Mouse (Mus musculus): ENCODE measurements around the gene Cdk12. TPM values are rescaled to one million over a fixed set of nuclear protein-coding genes. Genes with fewer than 3 reads are reported as not detected.

Cdk12 gene
- polyA plus RNA-seq, 1 experiment from 2014 or later, result 12.2 TPM

Small RNAs within 50 kb of the gene (microRNA-seq; reads per million reads assigned to microRNA genes)
- gene Gm27399 (ENCODE audit: borderline number of aligned reads) (not detected), gene Mir5119 (ENCODE audit: borderline number of aligned reads) (not detected)

Other genes with a start within 250 kb of the Cdk12 start
- gene Plxdc1, start 216.6 kb upstream of the Cdk12 start, polyA plus RNA-seq (2015; fragmentation: Nextera tagmentation; extraction: Ambion mirVana), result 36.6 and 42.0 TPM in 2 replicates
- 201 and 211 TPM in 2 replicates for gene Arl5c, start 206.9 kb upstream of the Cdk12 start, polyA plus RNA-seq (2015; fragmentation: Nextera tagmentation; extraction: Ambion mirVana)
- gene Cacnb1, start 180.0 kb upstream of the Cdk12 start, polyA plus RNA-seq (2015; fragmentation: Nextera tagmentation; extraction: Ambion mirVana), result 3.9 and 5.0 TPM in 2 replicates
- 1,510 and 1,580 TPM in 2 replicates for gene Rpl19, start 176.3 kb upstream of the Cdk12 start, polyA plus RNA-seq (2015; fragmentation: Nextera tagmentation; extraction: Ambion mirVana)
- 0.23 and 0.45 TPM in 2 replicates for gene Stac2, start 149.6 kb upstream of the Cdk12 start, polyA plus RNA-seq (2015; fragmentation: Nextera tagmentation; extraction: Ambion mirVana)
- 12.2 and 18.7 TPM in 2 replicates for gene Fbxl20, start 52.7 kb upstream of the Cdk12 start, polyA plus RNA-seq (2015; fragmentation: Nextera tagmentation; extraction: Ambion mirVana)
- 68.4 and 75.8 TPM in 2 replicates for gene Med1, start 9.8 kb upstream of the Cdk12 start, polyA plus RNA-seq (2015; fragmentation: Nextera tagmentation; extraction: Ambion mirVana)
- not detected in 2 replicates for gene Neurod2, start 126.6 kb downstream of the Cdk12 start, polyA plus RNA-seq (2015; fragmentation: Nextera tagmentation; extraction: Ambion mirVana)
- 2.7 and 3.1 TPM in 2 replicates for gene Ppp1r1b, start 145.3 kb downstream of the Cdk12 start, polyA plus RNA-seq (2015; fragmentation: Nextera tagmentation; extraction: Ambion mirVana)
- gene Stard3, start 155.3 kb downstream of the Cdk12 start, polyA plus RNA-seq (2015; fragmentation: Nextera tagmentation; extraction: Ambion mirVana), result 49.5 and 51.8 TPM in 2 replicates
- gene Tcap, start 180.8 kb downstream of the Cdk12 start, polyA plus RNA-seq (2015; fragmentation: Nextera tagmentation; extraction: Ambion mirVana), result 0.22 TPM in 1 of 2 replicates, not detected in the other
- gene Pnmt, start 183.4 kb downstream of the Cdk12 start, polyA plus RNA-seq (2015; fragmentation: Nextera tagmentation; extraction: Ambion mirVana), result 0.94 and 1.0 TPM in 2 replicates
- gene Pgap3, start 197.4 kb downstream of the Cdk12 start, polyA plus RNA-seq (2015; fragmentation: Nextera tagmentation; extraction: Ambion mirVana), result 12.1 and 12.7 TPM in 2 replicates
- gene Erbb2, start 209.4 kb downstream of the Cdk12 start, polyA plus RNA-seq (2015; fragmentation: Nextera tagmentation; extraction: Ambion mirVana), result 2.5 and 3.1 TPM in 2 replicates
- gene Mien1, start 235.9 kb downstream of the Cdk12 start, polyA plus RNA-seq (2015; fragmentation: Nextera tagmentation; extraction: Ambion mirVana), result 227 and 241 TPM in 2 replicates
- 3.7 and 4.5 TPM in 2 replicates for gene Grb7, start 243.3 kb downstream of the Cdk12 start, polyA plus RNA-seq (2015; fragmentation: Nextera tagmentation; extraction: Ambion mirVana)